Mouse (Mus musculus) kidney, adult 9 months (tissue): ENCODE data around the gene Kif26b.
A peak's percentile ranks its signal among the peaks of the same experiment; 100 is the strongest.

ENCODE experiments used
- DNase-seq: peaks from one replicate; pipeline ENCODE4 v3.0.0; 2022

The Kif26b gene

DNA sequence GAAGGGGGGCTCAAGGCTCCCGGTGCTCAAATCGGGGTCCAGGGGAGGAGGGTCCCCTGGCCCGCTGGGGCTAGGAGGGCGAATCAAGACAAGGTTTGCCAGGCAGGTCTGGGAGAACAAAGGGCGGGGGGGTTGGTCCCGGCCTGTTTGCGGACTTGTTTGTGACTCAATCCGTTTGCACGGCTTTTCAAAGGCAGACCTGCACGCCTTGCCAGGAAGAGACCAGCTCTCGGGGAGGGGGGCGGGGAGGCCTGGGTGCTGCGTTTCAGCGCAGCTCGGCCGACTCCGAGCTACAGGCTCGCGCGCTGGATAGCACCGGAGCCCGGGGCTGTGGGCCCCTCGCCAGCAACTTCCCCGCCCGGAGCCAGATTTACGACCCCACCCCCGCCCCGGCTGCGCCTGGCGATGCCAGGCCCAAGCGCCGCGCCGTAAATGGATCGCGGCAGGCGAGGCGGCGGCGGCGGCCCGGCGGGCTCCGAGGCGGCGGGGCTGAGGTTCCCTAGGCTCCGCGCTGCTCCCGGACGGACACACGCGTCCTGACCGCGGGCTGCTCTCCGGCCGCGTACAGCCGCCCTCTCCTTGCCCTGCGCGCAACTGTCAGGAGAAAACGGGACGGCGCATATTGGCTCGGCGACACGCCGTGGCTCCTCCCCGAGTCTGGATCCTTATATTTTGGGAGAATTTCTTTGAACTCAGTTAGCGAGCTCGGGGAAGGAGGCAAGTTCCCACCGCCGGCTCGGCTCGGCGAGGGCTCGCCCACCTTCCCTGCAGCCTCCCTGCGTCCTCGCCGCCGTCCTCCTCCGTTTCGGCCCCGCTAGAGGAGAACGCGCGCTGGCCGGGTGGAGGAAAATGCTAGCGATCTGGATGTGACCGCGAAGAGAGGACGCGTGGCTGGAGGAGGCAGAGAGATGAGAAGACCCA lies at the start of gene Kif26b:
Kif26b (plus strand) TSS at position 695 of the 921 bp plus-strand sequence.
- DNase-seq, result peak; percentile 12

DNA sequence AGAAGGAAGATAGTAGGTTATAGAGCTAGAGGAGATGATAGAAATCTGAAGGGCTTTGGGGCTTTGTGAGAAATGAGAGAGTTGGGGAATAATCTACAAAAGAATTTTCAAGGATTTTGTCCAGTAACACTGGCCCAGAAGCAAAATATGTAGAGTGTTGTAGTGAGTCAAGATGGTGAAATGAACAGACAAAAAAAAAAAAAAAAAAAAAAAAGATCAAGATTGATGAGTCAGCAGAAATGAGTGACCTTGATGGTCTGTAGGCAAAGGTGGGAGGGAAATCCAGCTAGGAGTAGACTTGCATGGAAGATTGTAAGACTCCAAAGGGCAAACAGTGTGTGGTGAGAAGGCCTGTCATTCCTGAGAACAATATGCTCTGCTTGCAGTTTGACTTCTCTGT lies 45.1 kb upstream of the Kif26b start:
- no peak for DNase-seq

GRCm38 (mm10) chr1:178485138-178485867 lies 43.6 kb upstream of the Kif26b start:
- DNase-seq, result no peak

DNA sequence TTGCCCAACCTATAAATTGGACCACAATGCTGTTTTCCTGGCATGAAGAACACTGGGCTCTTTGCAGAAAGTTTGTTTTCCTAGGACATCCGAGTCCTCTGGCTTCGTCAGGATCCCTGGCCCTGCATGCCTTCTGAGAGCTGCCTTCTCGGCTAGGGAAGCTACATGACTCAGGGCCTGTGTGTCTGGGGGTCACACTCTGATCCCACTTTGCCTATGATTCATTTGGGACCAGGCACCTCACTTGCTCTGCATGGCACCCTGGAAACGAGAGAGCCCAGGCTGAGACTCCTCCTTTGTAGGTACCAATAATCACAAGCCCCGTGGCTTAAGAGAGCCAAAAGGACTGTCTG lies 43.1 kb upstream of the Kif26b start:
- no peak for DNase-seq

DNA sequence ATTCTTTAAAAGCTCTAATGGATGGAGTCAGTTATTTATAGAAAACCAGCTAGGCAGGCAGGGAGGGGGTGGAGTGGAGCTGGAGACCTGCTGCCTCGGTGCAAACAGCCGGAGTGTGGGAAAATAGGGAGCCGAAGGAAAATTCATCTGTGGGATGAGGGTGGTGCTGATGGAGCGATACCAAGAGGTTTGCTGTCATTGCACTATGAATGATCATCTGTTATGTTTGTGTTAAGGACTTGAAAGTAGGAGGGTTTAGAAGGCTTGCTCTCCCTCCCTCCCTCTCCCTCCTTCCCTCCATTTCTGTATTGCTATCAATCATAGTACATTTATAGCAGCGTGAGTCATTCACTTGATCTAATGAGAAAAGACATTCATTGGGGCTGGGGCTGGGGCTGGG lies 42.1 kb upstream of the Kif26b start:
- no peak for DNase-seq

DNA sequence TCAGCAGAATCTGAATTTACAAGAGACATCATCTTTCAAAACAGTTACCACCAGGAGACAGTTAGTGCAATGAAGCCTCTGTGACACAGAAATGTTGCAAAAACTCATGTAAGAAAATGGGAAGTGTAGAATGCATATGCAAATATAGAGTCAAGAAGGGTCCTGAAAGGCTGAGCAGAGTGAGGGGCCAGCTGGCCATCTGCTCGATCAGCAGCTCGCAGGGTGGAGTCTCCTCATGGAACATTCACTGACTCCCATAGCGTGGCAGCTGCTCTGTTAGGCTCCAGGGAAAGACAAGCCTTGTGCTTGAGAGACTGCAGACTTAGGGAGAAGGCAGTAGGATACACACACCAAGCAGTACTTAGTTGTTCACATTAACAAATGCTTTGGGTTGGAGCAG lies 39.8 kb upstream of the Kif26b start:
- no peak for DNase-seq

- no peak for DNase-seq
These were observed 37.2 kb upstream of the Kif26b start for GRCm38 (mm10) chr1:178491733-178492132.

GRCm38 (mm10) chr1:178492493-178492892 lies 36.4 kb upstream of the Kif26b start:
- no peak for DNase-seq

DNA sequence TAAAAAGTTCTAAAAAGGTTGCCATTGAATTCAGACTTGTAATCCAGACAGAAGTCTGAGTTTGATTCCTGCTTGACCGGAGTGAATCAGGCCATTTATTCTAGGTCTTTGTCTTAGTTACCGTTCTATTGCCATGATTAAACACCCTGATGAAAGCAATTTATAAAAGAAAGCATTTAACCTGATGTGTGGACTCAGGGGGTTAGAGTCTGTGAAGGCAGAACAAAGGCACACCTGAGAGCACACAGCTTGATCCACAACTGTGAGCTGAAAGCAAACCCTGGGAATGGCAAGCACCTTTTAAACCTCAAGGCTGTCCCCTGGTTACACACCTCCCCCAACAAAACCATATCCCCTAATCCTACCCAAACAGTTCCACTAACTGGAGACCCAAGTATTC lies 32.7 kb upstream of the Kif26b start:
- no peak for DNase-seq

DNA sequence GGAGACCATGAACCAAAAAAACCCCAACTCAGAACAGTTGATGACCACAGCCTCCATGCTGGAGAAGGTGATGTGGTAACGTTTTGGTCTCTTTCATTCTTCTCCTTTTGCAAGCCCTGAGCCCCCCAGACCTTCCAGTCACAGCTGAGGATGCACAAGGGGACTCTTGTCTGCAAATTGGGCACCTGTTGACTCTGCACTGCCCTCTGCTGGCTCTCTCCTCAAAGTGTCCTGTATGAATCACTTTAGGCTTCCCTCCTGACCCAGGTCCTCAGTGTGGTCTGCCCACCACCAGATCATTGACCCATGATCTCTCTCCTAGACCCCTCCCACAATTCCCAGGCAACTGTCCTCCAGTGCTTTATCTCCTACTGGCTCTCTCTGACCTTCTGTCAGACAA lies 32.1 kb upstream of the Kif26b start:
- DNase-seq, result peak; percentile 14

DNA sequence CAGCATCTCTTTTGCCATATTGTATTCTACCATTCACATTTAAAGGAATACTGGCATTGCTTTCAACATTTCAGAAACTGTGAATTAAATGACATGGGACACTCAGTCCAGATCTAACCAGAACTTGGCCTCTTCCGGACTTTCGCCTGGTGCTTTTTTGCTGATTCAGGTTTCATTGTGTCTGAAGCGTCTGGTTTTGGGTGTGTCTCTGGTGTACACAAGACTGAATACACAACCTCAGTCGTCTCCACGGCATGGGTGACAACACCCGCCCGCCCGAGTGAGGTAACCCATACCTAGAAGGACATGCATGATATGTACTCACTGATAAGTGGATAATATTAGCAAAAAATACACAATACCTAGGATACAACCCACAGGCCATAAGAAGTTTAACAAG lies 22.0 kb upstream of the Kif26b start:
- no peak for DNase-seq

DNA sequence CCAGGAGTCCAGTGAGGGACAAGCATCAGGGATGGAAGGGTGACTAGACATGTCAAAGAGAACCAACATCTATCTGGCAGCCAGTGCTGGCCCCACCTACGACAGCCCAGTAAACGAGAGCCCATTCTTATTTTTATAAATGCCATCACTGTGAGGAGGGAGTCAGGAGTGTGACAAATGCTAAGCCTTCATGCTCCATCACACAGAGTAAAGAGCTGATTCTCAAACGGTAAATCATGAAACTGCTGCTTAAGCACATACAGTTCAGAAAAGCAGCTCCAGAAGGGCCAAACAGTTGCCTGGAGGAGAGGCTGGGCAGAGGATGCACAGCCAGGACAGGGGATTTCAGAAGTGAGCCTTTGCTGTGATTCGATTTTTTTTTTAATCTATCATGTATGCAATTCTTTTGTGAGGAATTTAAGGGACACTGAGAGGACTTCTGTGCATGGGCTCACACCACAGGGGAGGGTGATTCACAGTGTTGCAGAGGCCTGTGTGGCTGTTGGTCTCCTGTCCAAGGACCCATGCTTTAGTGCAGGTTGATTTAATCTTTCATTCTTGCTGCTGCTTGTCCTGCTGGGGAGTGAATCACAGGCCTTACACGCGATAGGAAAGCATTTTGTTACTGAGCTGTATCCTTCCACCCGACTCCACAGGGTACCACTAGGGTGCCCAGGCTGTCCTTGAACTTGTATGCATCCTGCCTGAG lies 16.4 kb upstream of the Kif26b start:
- DNase-seq, result no peak

GRCm38 (mm10) chr1:178513954-178514353 lies 15.0 kb upstream of the Kif26b start:
- DNase-seq, result no peak

DNA sequence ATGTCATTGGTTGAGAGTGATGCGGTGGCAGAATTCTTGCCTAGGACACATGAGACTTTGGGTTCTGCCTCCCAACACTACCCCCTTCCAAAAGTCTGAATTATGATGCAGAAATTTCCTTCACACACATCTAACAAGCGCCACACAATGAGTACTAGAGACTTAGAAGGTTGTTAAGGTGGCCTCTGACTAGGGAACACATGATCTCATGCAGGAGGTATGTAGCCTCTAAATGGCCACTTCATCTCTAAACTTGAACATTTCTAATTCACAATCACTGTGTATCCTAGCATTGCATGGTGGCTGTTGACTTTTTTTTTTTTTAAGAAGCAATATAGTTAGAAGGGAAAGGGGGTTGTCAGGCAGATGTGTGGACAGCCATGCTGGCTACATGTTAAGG lies 13.1 kb upstream of the Kif26b start:
- DNase-seq, result no peak

- no peak for DNase-seq
These were observed 6.5 kb upstream of the Kif26b start for GRCm38 (mm10) chr1:178522389-178522788.

DNA sequence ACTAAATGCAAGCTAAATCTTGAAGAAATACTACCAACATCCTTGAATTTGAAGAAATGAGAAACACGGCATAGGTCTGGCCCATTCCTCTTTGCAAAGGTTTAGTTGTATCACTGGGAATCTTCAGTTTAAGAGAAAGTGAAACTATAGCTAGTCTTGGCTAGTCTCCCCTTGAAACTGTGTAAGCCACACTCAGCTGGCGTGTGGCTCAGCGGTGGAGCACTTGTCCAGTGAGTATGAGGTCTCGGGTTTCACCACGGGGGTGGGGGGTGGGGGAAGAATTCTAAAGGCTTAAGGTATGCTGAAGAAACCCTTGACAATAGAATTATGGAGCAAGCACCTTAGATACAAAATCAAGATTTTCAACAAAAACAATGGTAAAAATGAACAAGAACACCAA lies 5.8 kb upstream of the Kif26b start:
- no peak for DNase-seq

DNA sequence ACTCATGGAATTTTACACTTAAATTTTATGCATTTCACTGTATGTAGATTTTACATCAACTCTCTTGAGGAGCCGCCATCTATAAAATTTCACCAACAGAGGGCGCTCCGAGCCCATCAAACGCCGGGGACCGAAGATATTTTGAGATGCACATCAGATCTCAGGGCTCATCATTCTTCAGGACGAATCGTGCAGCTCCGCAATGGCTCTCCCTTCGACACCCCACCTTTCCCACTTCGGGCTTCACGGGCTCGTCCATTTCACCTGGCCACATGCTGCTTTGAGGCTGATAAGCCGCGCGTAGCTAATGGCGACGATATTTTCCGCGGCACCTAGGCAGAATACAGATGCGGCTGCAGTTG lies 1.8 kb upstream of the Kif26b start:
- DNase-seq, result peak; percentile 68

DNA sequence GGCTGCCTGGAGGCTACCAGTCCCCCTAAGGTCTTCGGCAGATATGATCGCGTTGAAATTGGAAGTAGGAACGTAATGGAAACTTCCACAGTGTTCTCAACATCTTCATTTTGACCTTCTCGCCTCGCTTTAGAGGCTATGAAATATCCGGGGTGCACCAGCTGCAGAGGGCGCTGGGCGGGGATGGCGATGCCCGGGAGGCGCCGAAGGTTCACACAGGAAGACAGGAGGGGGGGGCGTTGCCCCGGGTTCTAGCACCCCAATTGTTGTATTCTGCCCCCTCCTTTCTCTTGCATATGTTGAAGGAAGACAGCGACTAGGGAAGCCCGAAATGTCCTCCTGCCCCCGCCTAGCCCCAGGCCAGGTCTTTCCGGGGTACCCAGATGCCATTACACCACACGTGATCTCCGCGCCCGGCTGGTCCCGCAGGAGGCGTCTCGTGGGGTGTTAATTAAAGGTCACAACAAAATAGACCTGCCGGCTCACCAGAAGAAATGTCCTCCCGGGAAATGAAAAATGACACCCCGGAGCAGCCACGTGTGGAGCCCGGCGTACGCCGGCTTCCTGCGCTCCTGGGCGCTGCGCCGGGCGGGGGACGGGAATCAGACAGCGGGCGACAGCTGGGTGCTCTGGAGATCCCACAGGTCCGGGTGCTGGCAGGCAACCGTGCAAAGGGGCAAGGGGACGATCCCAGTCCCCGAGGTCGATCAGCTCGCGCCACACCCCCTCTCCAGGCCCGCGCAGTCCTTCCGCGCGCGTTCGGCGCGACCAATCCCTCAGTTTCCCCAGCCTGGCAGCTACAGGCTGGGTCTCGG lies 1.2 kb upstream of the Kif26b start:
- DNase-seq, result peak; percentile 13

DNA sequence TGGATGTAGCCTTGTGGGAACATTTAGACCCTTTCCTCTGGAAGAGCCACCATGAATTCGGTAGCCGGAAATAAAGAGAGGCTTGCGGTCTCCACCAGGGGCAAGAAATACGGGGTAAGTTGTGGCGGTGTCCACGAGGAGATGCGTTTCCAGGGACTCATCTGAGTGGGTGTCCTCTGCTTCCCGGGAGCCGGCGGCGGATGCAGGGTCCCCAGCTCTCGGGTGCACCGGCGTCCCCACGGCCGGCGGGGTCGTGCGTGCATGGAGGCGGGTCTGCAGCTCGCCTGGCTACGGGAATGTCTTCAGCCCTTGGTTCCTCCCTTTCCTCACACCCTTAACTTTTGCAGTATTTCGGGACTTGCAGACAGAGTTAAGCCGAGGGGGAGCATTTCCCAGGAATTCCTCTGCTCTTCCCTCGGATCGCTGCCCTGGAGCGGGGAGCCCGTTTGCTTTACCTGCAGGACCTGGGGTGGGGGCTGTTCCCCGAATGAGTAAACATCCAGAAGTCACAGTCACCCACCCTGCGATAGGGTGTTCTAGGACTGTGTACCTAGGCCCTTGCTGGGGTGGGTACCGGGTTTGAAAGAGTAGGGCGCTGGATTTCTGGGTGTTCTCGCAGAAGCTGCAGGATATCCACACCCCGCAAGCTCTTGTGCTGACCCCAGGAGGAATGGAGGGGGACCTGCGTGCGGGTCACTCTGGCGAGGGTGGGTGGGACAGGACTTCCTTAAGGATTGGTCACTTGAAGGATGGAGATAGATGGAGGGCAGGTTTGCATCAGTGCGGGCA lies 781 bp downstream of the Kif26b start:
- DNase-seq, result peak; percentile 3

- DNase-seq, result peak; percentile 73
These were observed 1.6 kb downstream of the Kif26b start for GRCm38 (mm10) chr1:178530301-178531078.

GRCm38 (mm10) chr1:178540247-178540646 lies 11.3 kb downstream of the Kif26b start:
- DNase-seq, result no peak
